Mouse (Mus musculus): Measurements from ENCODE around the gene Bcr. TPM values are rescaled to one million over a fixed set of nuclear protein-coding genes. Genes with fewer than 3 reads are reported as not detected.

Gene Bcr
- polyA plus RNA-seq, 1 experiment from 2014 or later: 7.6 TPM

DNA sequence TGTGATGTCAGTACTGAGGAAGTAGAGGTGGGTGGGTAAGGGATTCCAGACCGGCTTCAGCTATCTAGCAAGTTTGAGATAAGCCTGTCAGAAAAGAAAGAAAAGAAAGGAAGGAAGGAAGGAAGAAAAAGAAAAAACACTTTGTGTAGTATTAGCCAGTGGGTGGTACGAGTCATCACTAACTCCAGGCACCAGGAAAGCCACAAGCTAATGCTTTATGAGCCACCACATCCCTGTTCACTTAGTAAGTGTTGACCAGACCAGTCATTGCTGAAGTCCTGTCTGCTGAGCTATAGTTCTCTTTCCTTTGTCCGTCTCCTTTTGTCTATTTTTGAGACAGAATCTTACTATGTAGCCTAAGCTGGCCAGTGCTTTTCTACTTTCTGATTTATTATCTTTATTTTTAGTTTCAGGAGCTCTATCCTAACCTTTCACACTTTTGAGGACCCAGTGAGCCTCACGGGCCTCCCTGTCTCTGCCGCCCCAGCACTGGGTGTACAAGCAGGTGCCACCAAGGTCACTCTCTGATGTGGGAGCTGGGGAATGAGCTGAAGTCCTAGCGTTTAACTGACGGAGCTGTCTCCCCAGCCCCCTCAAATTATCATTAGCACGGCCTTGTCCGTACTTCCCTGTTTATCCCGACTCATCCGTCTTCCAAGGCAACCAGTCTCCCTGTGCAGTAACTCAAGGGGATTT lies 10.0 kb downstream of the Bcr start:
- 80% methylated on average over 11 of the region's 11 CpGs for WGBS

DNA sequence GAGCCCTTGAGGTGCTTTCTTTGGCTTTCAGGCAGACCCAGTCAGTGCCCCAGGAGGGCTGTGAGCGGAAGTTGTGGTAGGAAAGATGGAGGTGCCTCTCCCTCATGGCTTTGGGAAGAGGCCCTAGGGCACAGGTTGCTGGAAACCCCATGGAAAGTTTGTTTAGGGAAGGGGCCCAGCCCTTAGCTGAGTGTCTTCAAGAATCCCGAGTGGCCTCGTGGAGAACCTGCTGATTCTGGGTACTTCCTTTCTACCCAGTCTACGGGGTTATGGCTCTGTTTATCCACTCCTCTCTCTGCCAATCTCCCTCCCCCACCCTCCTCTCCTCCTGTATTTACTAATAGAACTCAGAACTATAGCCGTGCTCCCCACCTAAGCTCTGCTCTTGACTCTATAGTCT lies 15.3 kb downstream of the Bcr start:
- H3K27ac ChIP-seq (ENCODE audit: low read depth, low read length): no peak overlapping the region
- no peaks in the 10 kb centered on the region for H3K9me3 ChIP-seq (ENCODE audit: control insufficient read depth, low read length)
- DNase-seq (ENCODE audit: low spot score, missing footprints) (peak; percentile 35), ATAC-seq (ENCODE audit: low FRiP score) (no peak)
- H3K4me2 ChIP-seq: no peak overlapping the region
- H3K9ac ChIP-seq (ENCODE audit: low read length): no peak overlapping the region
- WGBS: 82% methylated on average over 5 of the region's 5 CpGs
- no peak overlapping the region for H3K4me3 ChIP-seq (ENCODE audit: low read depth, low read length)
- H3K27me3 ChIP-seq (ENCODE audit: control insufficient read depth, insufficient read depth, low read length): no peaks in the 10 kb centered on the region
- H3K4me1 ChIP-seq (ENCODE audit: control insufficient read depth, insufficient read depth, low read length): no peaks in the 10 kb centered on the region; the same call in 1 of the 2 replicates
- no peaks in the 10 kb centered on the region for H3K36me3 ChIP-seq (ENCODE audit: control insufficient read depth, insufficient read depth, low read length)

More for the DNA sequence above, 10.0 kb downstream of the Bcr start:
- H3K9ac ChIP-seq (ENCODE audit: low read length): no peak overlapping the region
- DNase-seq (ENCODE audit: low spot score, missing footprints) (no peak), ATAC-seq (ENCODE audit: low FRiP score) (no peak)
- H3K4me3 ChIP-seq (ENCODE audit: low read depth, low read length): no peak overlapping the region
- H3K4me1 ChIP-seq (ENCODE audit: control insufficient read depth, insufficient read depth, low read length): 0 out of 2 replicates have a peak, but pooled peaks cover 4% of the 10 kb centered on the region
- H3K27me3 ChIP-seq (ENCODE audit: control insufficient read depth, insufficient read depth, low read length): no peaks in the 10 kb centered on the region
- no peak overlapping the region for H3K27ac ChIP-seq (ENCODE audit: low read depth, low read length)
- no peaks in the 10 kb centered on the region for H3K9me3 ChIP-seq (ENCODE audit: control insufficient read depth, low read length)
- no peak overlapping the region for H3K4me2 ChIP-seq
- H3K36me3 ChIP-seq (ENCODE audit: control insufficient read depth, insufficient read depth, low read length): no peaks in the 10 kb centered on the region

GRCm38 (mm10) chr10:75078174-75079128 lies 18.1 kb downstream of the Bcr start:
- Histone ChIP-seq H3K27me3 (ENCODE audit: control insufficient read depth, insufficient read depth, low read length) (no peaks in the 10 kb centered on the region), H3K4me3 (ENCODE audit: low read depth, low read length) (no peak overlapping the region), H3K4me2 (no peak overlapping the region), H3K4me1 (ENCODE audit: control insufficient read depth, insufficient read depth, low read length) (no peaks in the 10 kb centered on the region; the same call in 1 of the 2 replicates), H3K9ac (ENCODE audit: low read length) (no peak overlapping the region), H3K36me3 (ENCODE audit: control insufficient read depth, insufficient read depth, low read length) (no peaks in the 10 kb centered on the region), H3K27ac (ENCODE audit: low read depth, low read length) (no peak overlapping the region), H3K9me3 (ENCODE audit: control insufficient read depth, low read length) (no peaks in the 10 kb centered on the region)
- DNase-seq (ENCODE audit: low spot score, missing footprints) (peak; percentile 66), ATAC-seq (ENCODE audit: low FRiP score) (no peak; the same call in 1 of the 2 replicates)
- 86% methylated on average over 14 of the region's 14 CpGs for whole genome bisulfite sequencing

GRCm38 (mm10) chr10:75085330-75085729 lies 24.9 kb downstream of the Bcr start:
- ATAC-seq (ENCODE audit: low FRiP score) (no peak), DNase-seq (ENCODE audit: low spot score, missing footprints) (no peak)
- Histone ChIP-seq H3K36me3 (ENCODE audit: control insufficient read depth, insufficient read depth, low read length) (no peaks in the 10 kb centered on the region), H3K9ac (ENCODE audit: low read length) (no peak overlapping the region), H3K9me3 (ENCODE audit: control insufficient read depth, low read length) (no peaks in the 10 kb centered on the region), H3K4me3 (ENCODE audit: low read depth, low read length) (no peak overlapping the region), H3K4me1 (ENCODE audit: control insufficient read depth, insufficient read depth, low read length) (no peaks in the 10 kb centered on the region), H3K27ac (ENCODE audit: low read depth, low read length) (no peak overlapping the region), H3K4me2 (no peak overlapping the region), H3K27me3 (ENCODE audit: control insufficient read depth, insufficient read depth, low read length) (no peaks in the 10 kb centered on the region)
- 94% methylated on average over 1 of the region's 1 CpGs for WGBS

DNA sequence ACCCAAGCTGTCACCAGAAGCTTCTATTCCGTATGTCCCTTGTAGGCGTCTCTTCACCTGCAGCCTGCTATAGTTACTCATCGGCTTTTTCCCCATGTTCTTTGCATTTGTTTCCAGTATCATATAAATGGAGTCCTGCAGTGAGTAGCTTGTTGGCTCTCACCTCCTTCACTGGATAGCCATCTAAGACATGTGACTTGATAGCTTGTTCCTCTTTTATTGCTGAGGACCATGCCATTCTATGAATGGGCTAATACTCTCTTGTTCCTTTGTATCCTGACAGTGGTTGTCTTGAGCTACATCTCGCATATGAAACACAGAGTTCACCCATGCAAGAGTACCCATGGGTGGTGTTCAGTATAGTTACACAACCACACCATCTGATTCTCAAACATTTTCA lies 28.1 kb downstream of the Bcr start:
- no peak for DNase-seq (ENCODE audit: low spot score, missing footprints)
- H3K4me1 ChIP-seq (ENCODE audit: control insufficient read depth, insufficient read depth, low read length): peaks cover 4% of the 10 kb centered on the region; the same call in 1 of the 2 replicates
- H3K9ac ChIP-seq (ENCODE audit: low read length): no peak overlapping the region
- no peak overlapping the region for H3K27ac ChIP-seq (ENCODE audit: low read depth, low read length)
- H3K36me3 ChIP-seq (ENCODE audit: control insufficient read depth, insufficient read depth, low read length): no peaks in the 10 kb centered on the region
- H3K4me2 ChIP-seq: no peak overlapping the region
- 93% methylated on average over 4 of the region's 4 CpGs for WGBS
- H3K27me3 ChIP-seq (ENCODE audit: control insufficient read depth, insufficient read depth, low read length): no peaks in the 10 kb centered on the region
- no peak overlapping the region for H3K4me3 ChIP-seq (ENCODE audit: low read depth, low read length)
- no peaks in the 10 kb centered on the region for H3K9me3 ChIP-seq (ENCODE audit: control insufficient read depth, low read length)
- no peak for ATAC-seq (ENCODE audit: low FRiP score)

- H3K27ac ChIP-seq (ENCODE audit: low read depth, low read length): no peak overlapping the region
- no peaks in the 10 kb centered on the region for H3K36me3 ChIP-seq (ENCODE audit: control insufficient read depth, insufficient read depth, low read length)
- DNase-seq (ENCODE audit: low spot score, missing footprints): peak; percentile 37
- H3K9me3 ChIP-seq (ENCODE audit: control insufficient read depth, low read length): no peaks in the 10 kb centered on the region
- ATAC-seq (ENCODE audit: low FRiP score): no peak
- no peak overlapping the region for H3K4me3 ChIP-seq (ENCODE audit: low read depth, low read length)
- no peaks in the 10 kb centered on the region for H3K27me3 ChIP-seq (ENCODE audit: control insufficient read depth, insufficient read depth, low read length)
- no peak overlapping the region for H3K4me2 ChIP-seq
- 87% methylated on average over 10 of the region's 10 CpGs for WGBS
- H3K9ac ChIP-seq (ENCODE audit: low read length): no peak overlapping the region
- peaks cover 8% of the 10 kb centered on the region; the same call in 1 of the 2 replicates for H3K4me1 ChIP-seq (ENCODE audit: control insufficient read depth, insufficient read depth, low read length)
These were observed 31.2 kb downstream of the Bcr start for GRCm38 (mm10) chr10:75091478-75092152.

DNA sequence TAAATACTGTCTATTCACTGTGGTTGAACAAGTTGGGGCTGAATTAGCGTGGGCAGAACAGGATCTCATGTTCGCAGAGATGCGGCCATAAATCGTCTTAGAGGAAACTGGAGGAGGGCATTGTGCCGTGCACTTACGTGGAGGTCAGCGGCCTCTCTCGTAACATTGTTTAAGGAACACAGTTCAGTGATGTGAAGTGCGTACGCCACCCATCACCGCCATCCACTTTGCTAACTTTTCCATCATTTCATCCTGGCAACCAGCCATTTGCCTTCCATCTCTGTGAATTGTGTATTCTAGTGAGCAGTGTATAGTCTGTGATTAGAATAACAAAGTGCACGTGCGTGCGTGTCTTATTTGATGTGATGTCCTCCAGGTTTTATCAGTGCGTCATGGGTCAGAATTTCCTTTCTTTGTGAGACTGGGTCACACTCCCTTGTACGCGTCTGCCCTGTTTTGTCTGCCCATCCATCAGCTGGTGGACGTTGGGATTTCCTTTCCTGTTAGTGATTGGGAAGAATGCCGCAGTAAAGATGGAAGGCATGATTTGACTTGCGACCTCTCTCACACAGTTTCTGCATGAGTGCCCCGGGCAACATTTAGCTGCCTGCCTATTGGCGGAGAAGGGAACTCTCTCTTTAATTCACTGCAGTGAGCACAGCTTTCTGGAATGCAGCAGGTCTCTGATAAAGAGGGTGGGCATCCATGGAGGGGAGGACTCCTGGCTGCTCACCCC lies 33.0 kb downstream of the Bcr start:
- Histone ChIP-seq H3K4me2 (no peak overlapping the region), H3K4me1 (ENCODE audit: control insufficient read depth, insufficient read depth, low read length) (peaks cover 22% of the 10 kb centered on the region), H3K27ac (ENCODE audit: low read depth, low read length) (no peak overlapping the region), H3K9me3 (ENCODE audit: control insufficient read depth, low read length) (no peaks in the 10 kb centered on the region), H3K36me3 (ENCODE audit: control insufficient read depth, insufficient read depth, low read length) (no peaks in the 10 kb centered on the region), H3K27me3 (ENCODE audit: control insufficient read depth, insufficient read depth, low read length) (no peaks in the 10 kb centered on the region), H3K9ac (ENCODE audit: low read length) (no peak overlapping the region), H3K4me3 (ENCODE audit: low read depth, low read length) (no peak overlapping the region)
- ATAC-seq (ENCODE audit: low FRiP score) (peak; percentile 51), DNase-seq (ENCODE audit: low spot score, missing footprints) (peak; percentile 88)
- WGBS: 63% methylated on average over 22 of the region's 22 CpGs

DNA sequence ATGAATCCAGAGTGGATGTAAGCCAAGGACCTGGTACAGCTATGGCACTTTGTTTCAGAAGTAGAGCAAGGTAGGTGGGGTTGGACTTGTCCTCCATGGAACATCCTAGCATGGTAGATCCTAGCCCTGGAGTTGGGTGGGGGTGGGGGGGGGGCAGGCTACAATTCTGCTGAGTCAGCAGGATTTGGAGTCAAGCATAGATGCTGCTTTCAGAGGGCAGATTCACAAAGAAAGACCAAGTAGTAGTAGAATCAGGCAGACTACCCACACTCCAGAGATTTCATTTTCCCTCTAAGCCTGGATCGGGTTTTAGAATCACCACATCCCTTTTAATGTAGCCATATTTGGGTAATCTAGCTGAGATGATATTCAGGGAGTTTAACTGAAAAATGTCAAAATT lies 33.9 kb downstream of the Bcr start:
- H3K27me3 ChIP-seq (ENCODE audit: control insufficient read depth, insufficient read depth, low read length): no peaks in the 10 kb centered on the region
- no peak for ATAC-seq (ENCODE audit: low FRiP score)
- H3K4me1 ChIP-seq (ENCODE audit: control insufficient read depth, insufficient read depth, low read length): peaks cover 29% of the 10 kb centered on the region
- H3K4me3 ChIP-seq (ENCODE audit: low read depth, low read length): no peak overlapping the region
- 90% methylated on average over 1 of the region's 1 CpGs for WGBS
- no peak overlapping the region for H3K9ac ChIP-seq (ENCODE audit: low read length)
- peak; percentile 44 for DNase-seq (ENCODE audit: low spot score, missing footprints)
- H3K9me3 ChIP-seq (ENCODE audit: control insufficient read depth, low read length): no peaks in the 10 kb centered on the region
- H3K27ac ChIP-seq (ENCODE audit: low read depth, low read length): no peak overlapping the region
- no peak overlapping the region for H3K4me2 ChIP-seq
- H3K36me3 ChIP-seq (ENCODE audit: control insufficient read depth, insufficient read depth, low read length): no peaks in the 10 kb centered on the region

Data from midbrain, embryonic 11.5 days (tissue).